Mouse (Mus musculus) kidney, embryonic 15.5 days (tissue): ENCODE measurements around the gene Pax2. TPM values are rescaled to one million over a fixed set of nuclear protein-coding genes. Genes with fewer than 3 reads are reported as not detected.
A peak's percentile ranks its signal among the peaks of the same experiment; 100 is the strongest.

Experiments used
- ATAC-seq: fragments of 200-750 bp; cut with Nextera tagmentation; replicated peaks from 2 replicates; pipeline ENCODE4 v1.8.0; 2017; ENCODE audit warnings: moderate TSS enrichment; ENCODE audit not compliant: low FRiP score
- H3K27ac ChIP-seq: fragments of 300-500 bp; sonication (generic); 2 replicates; pipeline ENCODE4 v1.5.1; 2015; ENCODE audit warnings: mild to moderate bottlenecking, inconsistent platforms
- H3K27me3 ChIP-seq: fragments of 300-500 bp; sonication (generic); 2 replicates; pipeline ENCODE4 v1.6.1; 2015; ENCODE audit warnings: inconsistent platforms
- H3K36me3 ChIP-seq: fragments of 300-500 bp; sonication (generic); 2 replicates; pipeline ENCODE4 v1.6.1; 2015; ENCODE audit warnings: inconsistent platforms
- H3K4me1 ChIP-seq: fragments of 300-500 bp; sonication (generic); 2 replicates; pipeline ENCODE4 v1.6.1; 2015; ENCODE audit warnings: inconsistent platforms
- H3K4me2 ChIP-seq: fragments of 300-500 bp; sonication (generic); 2 replicates; pipeline ENCODE4 v1.6.1; 2015; ENCODE audit warnings: moderate library complexity, mild to moderate bottlenecking, inconsistent platforms
- H3K4me3 ChIP-seq: fragments of 300-500 bp; sonication (generic); replicated peaks from 2 replicates; pipeline ENCODE4 v1.5.1; 2015; ENCODE audit warnings: mild to moderate bottlenecking, inconsistent platforms
- H3K9ac ChIP-seq: fragments of 300-500 bp; sonication (generic); 2 replicates; pipeline ENCODE4 v1.6.1; 2015; ENCODE audit warnings: mild to moderate bottlenecking, inconsistent platforms
- H3K9me3 ChIP-seq: fragments of 300-500 bp; sonication (generic); replicated peaks from 2 replicates; pipeline ENCODE4 v1.6.1; 2016; ENCODE audit warnings: inconsistent platforms
- WGBS: fragments of 180-500 bp; shearing (Covaris S2); methylation state at CpG from one replicate; pipeline ENCODE4 v1.1.7; 2015; ENCODE audit warnings: mixed read lengths; 5-methylcytosine and 5-hydroxymethylcytosine counted together
- polyA plus RNA-seq: library from polyadenylated mRNA; unstranded; fragments of >200 nt; fragmentation: Nextera tagmentation; extraction: Ambion mirVana; gene quantifications from 2 replicates; pipeline ENCODE4 v1.2.1, GENCODE M21; 2015

The Pax2 gene
- polyA plus RNA-seq, 1 experiment from 2014 or later, result 36.9 TPM

DNA sequence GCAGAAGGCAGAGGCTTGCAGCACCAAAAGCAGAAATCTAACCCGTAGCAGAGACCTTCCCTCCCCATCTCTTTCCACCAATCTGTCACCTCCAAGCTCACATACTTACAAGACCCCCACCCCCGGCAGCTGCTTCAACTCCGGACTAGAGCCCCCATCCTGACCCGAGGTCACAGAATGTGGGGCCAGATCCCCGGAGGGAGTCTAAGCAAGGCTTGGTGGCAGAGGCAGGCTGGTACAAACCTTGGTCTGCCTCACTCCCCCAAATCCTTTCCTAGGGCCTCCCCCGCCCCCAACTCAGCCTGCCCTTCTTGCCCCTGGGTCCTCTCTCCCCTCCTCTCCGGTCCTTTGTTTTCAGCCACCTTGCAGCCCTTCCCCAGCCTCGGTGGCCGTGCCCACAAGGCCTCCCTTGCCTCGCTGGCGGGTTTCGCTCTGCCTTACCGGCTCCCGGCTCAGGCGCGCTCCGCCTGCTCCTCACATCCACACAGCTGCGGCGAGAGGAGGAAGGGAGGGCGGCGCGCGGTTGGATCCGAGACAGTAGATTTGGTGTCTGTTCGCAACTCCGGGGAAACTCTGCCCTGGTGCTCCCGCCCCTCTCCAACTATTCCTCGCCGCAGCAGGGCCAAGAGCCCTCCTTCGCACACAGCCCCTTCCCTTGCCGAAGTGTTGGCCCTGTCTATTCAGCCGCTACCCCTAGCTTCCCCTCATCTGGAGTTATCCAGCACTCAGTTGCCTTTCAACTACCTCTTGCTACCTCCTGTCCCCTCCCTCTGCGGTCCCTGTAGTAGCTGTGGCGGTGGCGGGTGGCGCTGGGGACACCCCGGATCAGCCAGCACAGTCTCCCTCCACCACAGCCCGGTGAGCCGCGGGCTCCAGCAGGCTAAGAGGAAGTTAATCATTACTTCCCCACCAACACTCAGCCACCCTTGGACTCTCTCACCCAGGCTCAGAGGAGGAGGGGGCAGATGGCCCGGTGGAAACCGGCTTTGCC lies 5.5 kb upstream of the Pax2 start:
- ATAC-seq, result peak; percentile 70
- Histone ChIP-seq H3K9me3 (no peaks in the 10 kb centered on the region), H3K9ac (peak overlapping the region; percentile 77), H3K4me3 (peak overlapping the region; percentile 59), H3K4me2 (peak overlapping the region; percentile 78), H3K4me1 (peaks cover 53% of the 10 kb centered on the region), H3K27ac (peak overlapping the region; percentile 98), H3K36me3 (no peaks in the 10 kb centered on the region), H3K27me3 (peaks cover 92% of the 10 kb centered on the region)
- 1% methylated on average over 42 of the region's 42 CpGs for WGBS

- no peak for ATAC-seq
- Histone ChIP-seq H3K27me3 (peaks cover 94% of the 10 kb centered on the region), H3K4me1 (peaks cover 58% of the 10 kb centered on the region), H3K36me3 (no peaks in the 10 kb centered on the region), H3K9ac (peak overlapping the region; percentile 77), H3K4me3 (peak overlapping the region; percentile 59), H3K9me3 (no peaks in the 10 kb centered on the region), H3K27ac (peak overlapping the region; percentile 98), H3K4me2 (peak overlapping the region; percentile 78)
- 0% methylated on average over 9 of the region's 9 CpGs for WGBS
These were observed 4.8 kb upstream of the Pax2 start for GRCm38 (mm10) chr19:44751042-44751441.

GRCm38 (mm10) chr19:44751551-44751950 lies 4.3 kb upstream of the Pax2 start:
- H3K27me3 ChIP-seq, result peaks cover 94% of the 10 kb centered on the region
- ATAC-seq, result no peak
- no peaks in the 10 kb centered on the region for H3K36me3 ChIP-seq
- peaks cover 58% of the 10 kb centered on the region for H3K4me1 ChIP-seq
- H3K4me2 ChIP-seq, result peak overlapping the region; percentile 78
- H3K27ac ChIP-seq, result peak overlapping the region; percentile 98
- 14% methylated on average over 3 of the region's 3 CpGs for WGBS
- H3K4me3 ChIP-seq, result peak overlapping the region; percentile 59
- H3K9ac ChIP-seq, result no peak overlapping the region
- no peaks in the 10 kb centered on the region for H3K9me3 ChIP-seq

DNA sequence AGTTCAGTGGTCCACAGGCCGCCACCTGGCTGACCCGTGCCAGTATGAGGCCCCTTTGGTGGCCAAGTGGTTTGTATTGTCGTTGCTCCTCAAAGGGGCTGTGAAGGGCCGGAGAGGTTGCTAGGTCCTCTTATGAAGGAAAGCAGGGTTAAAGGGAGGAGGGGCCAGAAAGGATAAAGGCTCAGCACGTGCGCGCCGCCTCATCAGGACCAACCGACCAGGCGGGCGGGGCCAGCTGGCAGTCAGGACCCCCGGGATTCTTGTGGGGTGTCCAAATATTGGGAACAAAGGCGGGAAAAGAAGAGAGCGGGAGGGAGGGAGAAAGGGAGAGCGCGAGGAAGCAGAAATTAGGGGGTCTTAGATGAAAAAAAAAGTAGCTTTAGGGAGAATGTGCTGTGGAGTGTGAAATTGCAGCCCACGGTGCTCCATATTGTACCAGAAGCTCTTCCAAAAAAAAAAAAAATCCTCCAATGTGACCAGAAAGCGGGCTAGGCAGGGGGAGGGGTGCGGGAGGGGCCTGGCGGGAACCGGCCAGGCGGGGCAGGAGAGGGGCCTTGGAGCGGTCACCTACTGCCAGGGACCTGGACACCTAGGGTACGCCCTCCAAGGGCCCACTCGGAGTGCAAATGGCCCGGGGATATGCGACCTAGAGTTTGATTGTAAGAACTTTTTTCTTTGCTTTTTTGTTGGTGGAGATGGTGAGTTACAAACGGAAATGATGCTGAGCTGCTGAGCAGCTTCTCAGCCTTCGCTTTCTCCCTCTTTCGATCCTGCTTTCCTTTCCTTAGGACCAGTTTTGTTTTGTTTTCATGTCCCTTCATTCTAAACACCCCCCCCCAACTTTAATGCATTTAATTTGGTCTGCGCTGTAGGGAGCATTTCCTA lies 3.5 kb upstream of the Pax2 start:
- 1% methylated on average over 31 of the region's 31 CpGs for WGBS
- Histone ChIP-seq H3K9ac (0 out of 2 replicates have a peak overlapping the region, but pooled peaks have one; percentile 31), H3K4me1 (peaks cover 62% of the 10 kb centered on the region), H3K36me3 (no peaks in the 10 kb centered on the region), H3K4me3 (peak overlapping the region; percentile 59), H3K27me3 (peaks cover 95% of the 10 kb centered on the region), H3K9me3 (no peaks in the 10 kb centered on the region), H3K4me2 (peak overlapping the region; percentile 78), H3K27ac (peak overlapping the region; percentile 98)
- ATAC-seq, result no peak

GRCm38 (mm10) chr19:44753361-44753760 lies 2.5 kb upstream of the Pax2 start:
- peak overlapping the region; percentile 98 for H3K27ac ChIP-seq
- ATAC-seq, result peak; percentile 16; the same call in 1 of the 2 replicates
- 0 out of 2 replicates have a peak overlapping the region, but pooled peaks have one; percentile 31 for H3K9ac ChIP-seq
- H3K36me3 ChIP-seq, result no peaks in the 10 kb centered on the region
- peak overlapping the region; percentile 78 for H3K4me2 ChIP-seq
- peak overlapping the region; percentile 74 for H3K4me3 ChIP-seq
- no peaks in the 10 kb centered on the region for H3K9me3 ChIP-seq
- 2% methylated on average over 14 of the region's 14 CpGs for WGBS
- peaks cover 90% of the 10 kb centered on the region for H3K27me3 ChIP-seq
- peaks cover 62% of the 10 kb centered on the region for H3K4me1 ChIP-seq

DNA sequence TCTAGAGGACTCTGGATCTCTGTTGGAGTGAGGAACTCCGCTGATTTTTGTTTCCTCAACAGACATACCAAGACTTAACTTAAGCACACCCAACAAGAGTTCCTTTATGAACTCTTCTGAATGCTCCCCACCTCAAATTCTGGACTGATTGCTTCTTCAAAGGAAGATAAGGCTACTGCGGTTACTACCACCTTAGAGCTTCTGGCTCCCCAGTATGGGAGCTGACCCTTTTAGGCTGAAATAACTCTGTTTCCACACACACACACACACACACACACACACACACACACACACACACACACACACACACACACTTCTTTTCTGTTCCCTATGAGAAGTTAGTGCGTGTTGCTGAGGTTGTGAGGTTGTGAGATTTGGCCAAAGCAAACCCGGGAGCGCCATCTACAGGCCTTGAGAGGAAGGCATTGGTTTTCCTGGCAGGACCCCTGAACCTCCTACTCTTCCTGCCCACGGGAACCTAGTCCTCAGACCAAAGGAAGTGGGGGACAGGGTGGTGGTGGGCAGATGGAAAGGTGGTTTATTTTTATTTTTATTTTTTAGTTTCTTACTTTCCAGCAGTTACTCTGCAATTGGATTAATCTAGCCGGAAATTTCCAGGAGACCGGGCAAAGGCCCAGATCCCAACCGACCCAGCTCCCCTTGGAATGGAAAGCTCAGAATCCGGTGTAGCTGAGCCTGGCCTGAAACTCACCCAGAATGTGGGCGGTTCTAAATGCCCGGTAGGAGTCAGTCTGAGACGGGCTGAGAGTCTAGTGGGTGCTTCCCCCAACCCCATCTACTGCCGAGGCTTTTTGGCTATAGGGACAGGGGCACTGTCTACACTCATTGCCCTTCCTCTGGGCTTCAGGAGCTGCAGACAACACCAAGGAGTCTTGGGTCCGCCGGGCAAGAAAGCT lies 1.1 kb upstream of the Pax2 start:
- Histone ChIP-seq H3K4me3 (peak overlapping the region; percentile 74), H3K36me3 (no peaks in the 10 kb centered on the region), H3K9ac (peak overlapping the region; percentile 91), H3K27me3 (peaks cover 89% of the 10 kb centered on the region), H3K4me2 (peak overlapping the region; percentile 78), H3K4me1 (peaks cover 62% of the 10 kb centered on the region), H3K27ac (peak overlapping the region; percentile 98), H3K9me3 (no peaks in the 10 kb centered on the region)
- WGBS, result 2% methylated on average over 16 of the region's 16 CpGs
- no peak for ATAC-seq

DNA sequence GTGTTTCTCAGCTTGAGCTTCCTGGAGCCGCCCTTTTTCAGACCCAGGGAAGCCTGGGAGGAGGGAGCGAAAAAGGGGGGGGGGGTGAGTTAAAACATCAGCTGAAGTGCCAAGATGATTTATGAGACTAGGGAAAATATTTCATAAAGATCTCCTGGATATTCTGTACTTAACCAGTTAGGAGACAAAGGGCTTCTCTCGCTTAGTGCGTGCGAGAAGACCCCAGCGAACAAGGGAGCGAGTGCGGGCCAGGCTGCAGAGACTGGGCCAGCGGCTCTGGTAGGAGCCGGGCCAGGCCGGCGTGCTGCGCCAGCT lies 510 bp upstream of the Pax2 start:
- Histone ChIP-seq H3K9ac (peak overlapping the region; percentile 91), H3K36me3 (no peaks in the 10 kb centered on the region), H3K9me3 (no peaks in the 10 kb centered on the region), H3K4me3 (peak overlapping the region; percentile 74), H3K27me3 (peaks cover 88% of the 10 kb centered on the region), H3K4me1 (peaks cover 62% of the 10 kb centered on the region), H3K27ac (peak overlapping the region; percentile 98), H3K4me2 (peak overlapping the region; percentile 78)
- WGBS, result 1% methylated on average over 13 of the region's 13 CpGs
- no peak for ATAC-seq

- Histone ChIP-seq H3K4me2 (peak overlapping the region; percentile 78), H3K36me3 (no peaks in the 10 kb centered on the region), H3K9me3 (no peaks in the 10 kb centered on the region), H3K4me3 (peak overlapping the region; percentile 74), H3K27me3 (peaks cover 90% of the 10 kb centered on the region), H3K9ac (peak overlapping the region; percentile 91), H3K27ac (peak overlapping the region; percentile 98), H3K4me1 (peaks cover 59% of the 10 kb centered on the region)
- WGBS, result under 1% methylated on average over 70 of the region's 71 CpGs
- peak; percentile 81 for ATAC-seq
These were observed 781 bp downstream of the Pax2 start for GRCm38 (mm10) chr19:44756421-44757230.

- H3K9ac ChIP-seq, result peak overlapping the region; percentile 91
- H3K27me3 ChIP-seq, result peaks cover 90% of the 10 kb centered on the region
- no peaks in the 10 kb centered on the region for H3K9me3 ChIP-seq
- no peak for ATAC-seq
- peak overlapping the region; percentile 78 for H3K4me2 ChIP-seq
- H3K36me3 ChIP-seq, result 0 out of 2 replicates have a peak, but pooled peaks cover 2% of the 10 kb centered on the region
- H3K27ac ChIP-seq, result peak overlapping the region; percentile 98
- peak overlapping the region; percentile 74 for H3K4me3 ChIP-seq
- 1% methylated on average over 38 of the region's 38 CpGs for WGBS
- peaks cover 59% of the 10 kb centered on the region for H3K4me1 ChIP-seq
These were observed 1.5 kb downstream of the Pax2 start for GRCm38 (mm10) chr19:44757231-44757871.

DNA sequence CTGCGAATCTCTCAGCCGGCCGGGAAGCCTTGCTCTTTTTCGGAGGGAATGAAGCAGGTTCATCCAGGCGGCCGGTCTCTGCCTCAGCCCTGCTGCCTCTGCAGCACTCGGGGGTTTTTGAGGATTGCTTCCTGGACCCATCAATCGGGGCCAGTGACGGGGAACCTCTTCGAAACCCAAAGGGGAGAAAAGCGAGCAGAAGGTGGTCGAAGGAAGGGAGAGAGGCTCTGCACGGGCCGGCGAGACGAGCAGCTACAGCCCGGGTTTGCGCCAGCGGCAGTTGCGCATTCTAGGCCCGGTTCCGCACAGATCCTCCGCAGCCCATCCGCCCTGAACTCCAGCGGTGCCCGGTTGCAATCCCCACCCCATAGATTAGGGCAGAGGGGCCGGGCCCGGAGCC lies 3.0 kb downstream of the Pax2 start:
- Histone ChIP-seq H3K4me2 (peak overlapping the region; percentile 78), H3K9ac (peak overlapping the region; percentile 91)
- ATAC-seq, result no peak

More for the DNA sequence above, 3.0 kb downstream of the Pax2 start:
- peaks cover 90% of the 10 kb centered on the region for H3K27me3 ChIP-seq
- under 1% methylated on average over 28 of the region's 28 CpGs for WGBS
- peak overlapping the region; percentile 82 for H3K27ac ChIP-seq
- peak overlapping the region; percentile 74 for H3K4me3 ChIP-seq
- H3K36me3 ChIP-seq, result peaks cover 16% of the 10 kb centered on the region
- H3K4me1 ChIP-seq, result peaks cover 59% of the 10 kb centered on the region
- no peaks in the 10 kb centered on the region for H3K9me3 ChIP-seq
